Mouse (Mus musculus): Measurements from ENCODE around the gene Olfr141.

Olfr141 gene

GRCm38 (mm10) chr2:86809918-86810317 lies at the start of gene Olfr141:
Gene Olfr141 (minus strand): TSS chr2:86810018.
- no peak for DNase-seq (ENCODE audit: low read depth, low spot score)

- no peak for DNase-seq (ENCODE audit: low read depth, low spot score)
These were observed 41.8 kb upstream of the Olfr141 start, which contains the start of gene Olfr1095 for GRCm38 (mm10) chr2:86851596-86851995. Gene Olfr1095 (minus strand): TSS chr2:86851696.

GRCm38 (mm10) chr2:86824363-86824762 lies 14.5 kb upstream of the Olfr141 start, which contains the start of gene Olfr1094:
Gene Olfr1094 (plus strand): TSS chr2:86824663.
- no peak for DNase-seq (ENCODE audit: low read depth, low spot score)

GRCm38 (mm10) chr2:86782179-86782578 lies 27.6 kb downstream of the Olfr141 start, which contains the start of gene Olfr1093:
Gene Olfr1093 (plus strand): TSS chr2:86782479.
- no peak for DNase-seq (ENCODE audit: low read depth, low spot score)

- DNase-seq (ENCODE audit: low read depth, low spot score), result no peak
These were observed 48.8 kb downstream of the Olfr141 start for GRCm38 (mm10) chr2:86761050-86761449.

- no peak for DNase-seq (ENCODE audit: low read depth, low spot score)
These were observed 50.9 kb downstream of the Olfr141 start, which contains the start of gene Olfr1090 for GRCm38 (mm10) chr2:86758893-86759292. Gene Olfr1090 (minus strand): TSS chr2:86758993.

Measured in skeletal muscle tissue, adult 2 months (tissue).